Mouse (Mus musculus) heart, adult 11 months (tissue): ENCODE results near the gene Adamts17.

Experiments used
- DNase-seq: peaks from one replicate; pipeline ENCODE4 v3.0.0; 2022

Gene Adamts17

GRCm38 (mm10) chr7:66935041-66935440 is 95.5 kb downstream of the Adamts17 start:
- peak; percentile 70 for DNase-seq

- DNase-seq: peak; percentile 87
Measured at GRCm38 (mm10) chr7:66936042-66936755, 96.7 kb downstream of the Adamts17 start.

- DNase-seq: no peak
Measured at GRCm38 (mm10) chr7:66936911-66937310, 97.4 kb downstream of the Adamts17 start.

GRCm38 (mm10) chr7:66938988-66939783 is 99.7 kb downstream of the Adamts17 start:
- DNase-seq: peak; percentile 62

GRCm38 (mm10) chr7:66940761-66941160 is 101.2 kb downstream of the Adamts17 start:
- peak; percentile 52 for DNase-seq

- DNase-seq: no peak
Measured at GRCm38 (mm10) chr7:66949006-66949405, 109.5 kb downstream of the Adamts17 start.

- DNase-seq: peak; percentile 84
Measured at GRCm38 (mm10) chr7:66952921-66953320, 113.4 kb downstream of the Adamts17 start.

DNA sequence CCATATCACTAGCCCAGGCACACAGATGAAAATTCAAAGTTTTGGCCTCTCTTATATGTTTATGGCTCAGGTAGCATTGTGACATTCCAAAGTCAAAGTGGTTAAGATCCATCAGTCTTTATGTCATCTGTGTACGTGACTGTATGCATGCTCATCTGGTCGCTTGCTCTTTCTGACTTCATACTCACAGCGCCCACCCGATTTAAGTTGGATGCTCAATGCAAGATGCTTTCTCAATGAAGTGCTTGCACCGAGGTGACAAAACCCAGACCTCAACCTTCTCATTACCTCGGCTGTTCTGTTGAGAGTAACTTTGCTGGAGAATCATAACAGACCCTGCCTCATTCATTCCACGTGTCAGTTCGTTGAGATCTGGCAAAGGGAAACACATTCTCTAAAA is 114.5 kb downstream of the Adamts17 start:
- peak; percentile 81 for DNase-seq

- peak; percentile 57 for DNase-seq
Measured at GRCm38 (mm10) chr7:66954723-66955122, 115.2 kb downstream of the Adamts17 start.

DNA sequence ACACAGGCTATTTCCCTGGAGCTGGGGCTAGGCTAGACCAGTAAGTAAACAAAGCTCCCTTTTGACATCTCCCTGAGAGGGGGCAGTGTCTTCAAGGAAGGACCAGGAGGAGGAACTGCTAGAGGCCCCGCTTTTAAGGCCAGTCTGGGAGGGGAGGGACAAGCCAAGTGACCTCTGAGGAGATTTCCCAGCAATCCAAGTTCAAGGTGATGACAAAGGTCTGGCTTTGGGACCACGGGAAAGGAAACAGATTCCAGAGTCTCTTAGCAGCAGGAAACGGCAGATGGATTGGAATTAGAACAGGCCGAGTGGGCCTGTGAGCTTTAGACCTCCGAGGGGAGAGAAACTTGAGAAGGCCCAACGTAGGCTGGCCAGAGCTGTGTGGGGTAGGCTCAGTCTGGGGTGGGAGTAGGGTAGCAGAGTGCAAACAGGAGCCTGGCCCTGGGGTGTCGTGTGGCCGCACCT is 116.0 kb downstream of the Adamts17 start:
- DNase-seq: peak; percentile 98

DNA sequence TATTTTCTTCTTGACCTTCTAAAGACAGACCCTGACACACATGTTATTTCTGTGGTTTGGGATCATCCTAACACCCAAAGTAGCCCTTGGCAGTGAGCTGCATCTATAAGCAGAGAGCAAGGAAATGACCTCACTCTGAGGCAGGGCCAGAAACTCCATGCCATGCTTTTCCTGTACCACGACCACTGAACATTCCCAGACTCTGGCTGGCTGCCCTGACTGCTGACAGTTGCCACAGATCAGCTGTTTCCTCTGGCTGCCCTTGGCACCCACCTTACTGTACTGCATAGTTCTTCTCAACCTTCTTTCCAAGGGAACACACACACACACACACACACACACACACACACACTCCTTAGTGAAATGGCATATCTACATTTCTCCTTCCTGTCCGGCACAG is 116.4 kb downstream of the Adamts17 start:
- DNase-seq: peak; percentile 96

GRCm38 (mm10) chr7:66957764-66958163 is 118.2 kb downstream of the Adamts17 start:
- peak; percentile 82 for DNase-seq

GRCm38 (mm10) chr7:66960246-66961033 is 120.9 kb downstream of the Adamts17 start:
- DNase-seq: peak; percentile 93

- peak; percentile 89 for DNase-seq
Measured at GRCm38 (mm10) chr7:66962736-66963135, 123.2 kb downstream of the Adamts17 start.

GRCm38 (mm10) chr7:66963541-66963940 is 124.0 kb downstream of the Adamts17 start:
- peak; percentile 63 for DNase-seq

GRCm38 (mm10) chr7:66966541-66967205 is 127.1 kb downstream of the Adamts17 start:
- DNase-seq: peak; percentile 49

DNA sequence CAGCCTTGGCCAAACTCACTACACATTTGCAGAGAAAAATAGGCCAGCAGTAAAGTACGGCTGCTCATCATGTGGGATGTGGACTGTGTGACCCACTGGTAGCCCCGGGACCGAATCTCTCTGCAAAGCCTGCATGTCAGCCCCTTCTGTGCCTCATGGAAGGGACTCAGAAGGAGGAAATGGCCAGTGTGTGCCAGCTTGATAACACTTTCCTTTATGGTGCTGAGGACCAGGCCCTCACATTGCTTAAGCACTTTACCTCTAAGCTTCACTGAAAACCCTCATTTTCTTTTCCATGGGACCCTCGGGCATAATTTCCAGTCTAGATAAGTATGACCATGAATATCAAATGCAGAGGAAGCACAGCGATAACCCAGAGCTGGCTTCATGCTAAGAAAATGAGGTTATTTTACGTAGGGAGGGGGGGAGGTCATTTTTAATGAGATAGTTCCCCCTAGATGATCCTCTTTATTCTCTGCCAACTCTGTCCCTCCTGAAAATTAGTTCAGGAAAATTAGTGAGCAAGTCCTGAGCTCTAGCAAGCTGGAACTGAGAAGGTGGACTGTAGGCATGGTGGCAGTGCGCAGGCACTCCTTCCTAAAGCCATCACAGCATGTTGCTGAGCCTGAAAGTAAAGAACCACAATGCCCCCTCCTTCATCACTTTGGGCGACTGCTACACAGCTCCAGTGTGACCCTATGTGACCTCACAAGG is 127.8 kb downstream of the Adamts17 start:
- peak; percentile 70 for DNase-seq

- peak; percentile 90 for DNase-seq
Measured at GRCm38 (mm10) chr7:66968661-66969060, 129.1 kb downstream of the Adamts17 start.

DNA sequence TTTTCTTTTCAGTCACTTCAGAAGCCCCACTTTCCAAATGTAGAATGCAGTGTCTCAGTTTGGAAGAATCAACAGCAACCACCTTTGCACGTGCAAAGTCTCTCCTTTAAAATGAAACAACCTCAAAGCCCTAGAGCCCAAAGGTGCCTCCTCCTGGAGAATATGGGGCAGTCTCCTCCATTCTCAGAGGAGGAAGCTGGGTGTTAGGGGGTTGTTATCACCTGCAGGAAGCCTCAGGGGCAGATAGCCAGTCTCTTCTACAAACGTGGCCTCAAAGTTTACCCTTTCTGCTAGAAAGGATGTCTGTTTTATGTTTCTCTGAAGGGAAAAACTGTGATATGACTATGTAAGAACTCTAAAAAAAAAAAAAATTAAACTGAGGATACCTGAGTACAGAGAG is 129.7 kb downstream of the Adamts17 start:
- peak; percentile 79 for DNase-seq

DNA sequence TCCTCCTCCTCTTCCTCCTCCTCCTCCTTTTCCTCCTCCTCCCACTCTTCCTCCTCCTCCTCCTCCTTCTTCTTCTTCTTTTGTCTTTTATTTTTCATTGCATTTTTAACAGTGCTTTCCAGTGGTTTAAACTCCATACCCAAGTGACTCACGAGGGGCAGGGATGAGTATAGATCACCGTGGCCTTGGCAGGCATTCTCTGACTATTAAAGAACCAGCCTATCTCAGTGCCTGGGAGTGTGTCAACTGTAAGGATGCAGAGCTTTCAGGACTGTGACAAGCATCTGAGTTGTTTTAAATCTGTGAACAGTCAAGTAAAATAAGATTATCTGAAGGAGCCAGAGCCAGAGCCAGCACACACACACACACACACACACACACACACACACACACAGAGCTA is 130.7 kb downstream of the Adamts17 start:
- DNase-seq: peak; percentile 25

- DNase-seq: peak; percentile 88
Measured at GRCm38 (mm10) chr7:66970974-66971373, 131.4 kb downstream of the Adamts17 start.

- peak; percentile 99 for DNase-seq
Measured at GRCm38 (mm10) chr7:66974859-66975258, 135.3 kb downstream of the Adamts17 start.
